Mouse (Mus musculus) layer of hippocampus, adult 9-10 months (tissue): ENCODE data around the gene Fdxacb1.

Experiments used
- DNase-seq: peaks from one replicate; pipeline ENCODE4 v3.0.0; 2022; ENCODE audit warnings: low spot score

Gene Fdxacb1

GRCm38 (mm10) chr9:50750706-50751105 is 17.3 kb upstream of the Fdxacb1 start:
- no peak for DNase-seq

GRCm38 (mm10) chr9:50751323-50751722 is 16.7 kb upstream of the Fdxacb1 start, which contains the start of gene Cryab:
Gene Cryab, plus strand, starts transcription at chr9:50751325.
- DNase-seq, result no peak

- no peak for DNase-seq
These were observed 15.9 kb upstream of the Fdxacb1 start, which contains the start of gene Hspb2 for GRCm38 (mm10) chr9:50752054-50752602. Gene Hspb2, minus strand, starts transcription at chr9:50752354.

GRCm38 (mm10) chr9:50752784-50753615 is 15.0 kb upstream of the Fdxacb1 start:
- no peak for DNase-seq

- DNase-seq, result no peak
These were observed 14.1 kb upstream of the Fdxacb1 start for GRCm38 (mm10) chr9:50753947-50754346.

- no peak for DNase-seq
These were observed 11.3 kb upstream of the Fdxacb1 start for GRCm38 (mm10) chr9:50756711-50757110.

GRCm38 (mm10) chr9:50761520-50762243 is 6.4 kb upstream of the Fdxacb1 start:
- DNase-seq, result no peak

GRCm38 (mm10) chr9:50763331-50763730 is 4.7 kb upstream of the Fdxacb1 start:
- DNase-seq, result no peak

GRCm38 (mm10) chr9:50767531-50768106 is 417 bp upstream of the Fdxacb1 start:
- DNase-seq, result no peak

- no peak for DNase-seq
These were observed 2.0 kb downstream of the Fdxacb1 start for GRCm38 (mm10) chr9:50770011-50770410.

- no peak for DNase-seq
These were observed 6.0 kb downstream of the Fdxacb1 start for GRCm38 (mm10) chr9:50774026-50774462.

GRCm38 (mm10) chr9:50774991-50775612 is 7.1 kb downstream of the Fdxacb1 start, which contains the start of the genes Alg9 and 1110032A03Rik:
Gene Alg9, plus strand, starts transcription at chr9:50775019.
Gene 1110032A03Rik, minus strand, starts transcription at chr9:50775520.
- peak; percentile 76 for DNase-seq

- DNase-seq, result no peak
These were observed 7.7 kb downstream of the Fdxacb1 start for GRCm38 (mm10) chr9:50775662-50776126.

- no peak for DNase-seq
These were observed 8.2 kb downstream of the Fdxacb1 start for GRCm38 (mm10) chr9:50776162-50776760.

- DNase-seq, result no peak
These were observed 14.1 kb downstream of the Fdxacb1 start for GRCm38 (mm10) chr9:50782155-50782554.

GRCm38 (mm10) chr9:50795266-50795665 is 27.2 kb downstream of the Fdxacb1 start:
- DNase-seq, result no peak

- no peak for DNase-seq
These were observed 28.7 kb downstream of the Fdxacb1 start for GRCm38 (mm10) chr9:50796776-50797175.

GRCm38 (mm10) chr9:50797641-50798040 is 29.6 kb downstream of the Fdxacb1 start:
- no peak for DNase-seq

GRCm38 (mm10) chr9:50798368-50798767 is 30.3 kb downstream of the Fdxacb1 start:
- DNase-seq, result no peak

GRCm38 (mm10) chr9:50800985-50801384 is 32.9 kb downstream of the Fdxacb1 start:
- DNase-seq, result no peak

GRCm38 (mm10) chr9:50803055-50803671 is 35.1 kb downstream of the Fdxacb1 start:
- no peak for DNase-seq
